Mouse (Mus musculus) olfactory bulb, adult 2 months (tissue): Measurements from ENCODE around the gene Cib2.

ENCODE experiments used
- CTCF ChIP-seq: fragments of 200-500 bp; IDR thresholded peaks from 2 replicates; pipeline ENCODE4 v1.5.1; 2012; ENCODE audit warnings: low read depth, mild to moderate bottlenecking, low read length, moderate library complexity; ENCODE audit not compliant: insufficient read depth
- POLR2A ChIP-seq: fragments of 200-500 bp; IDR thresholded peaks from 2 replicates; pipeline ENCODE4 v1.6.1; 2012; ENCODE audit warnings: mild to moderate bottlenecking, low read depth, low read length, moderate library complexity; ENCODE audit not compliant: insufficient read depth

DNA sequence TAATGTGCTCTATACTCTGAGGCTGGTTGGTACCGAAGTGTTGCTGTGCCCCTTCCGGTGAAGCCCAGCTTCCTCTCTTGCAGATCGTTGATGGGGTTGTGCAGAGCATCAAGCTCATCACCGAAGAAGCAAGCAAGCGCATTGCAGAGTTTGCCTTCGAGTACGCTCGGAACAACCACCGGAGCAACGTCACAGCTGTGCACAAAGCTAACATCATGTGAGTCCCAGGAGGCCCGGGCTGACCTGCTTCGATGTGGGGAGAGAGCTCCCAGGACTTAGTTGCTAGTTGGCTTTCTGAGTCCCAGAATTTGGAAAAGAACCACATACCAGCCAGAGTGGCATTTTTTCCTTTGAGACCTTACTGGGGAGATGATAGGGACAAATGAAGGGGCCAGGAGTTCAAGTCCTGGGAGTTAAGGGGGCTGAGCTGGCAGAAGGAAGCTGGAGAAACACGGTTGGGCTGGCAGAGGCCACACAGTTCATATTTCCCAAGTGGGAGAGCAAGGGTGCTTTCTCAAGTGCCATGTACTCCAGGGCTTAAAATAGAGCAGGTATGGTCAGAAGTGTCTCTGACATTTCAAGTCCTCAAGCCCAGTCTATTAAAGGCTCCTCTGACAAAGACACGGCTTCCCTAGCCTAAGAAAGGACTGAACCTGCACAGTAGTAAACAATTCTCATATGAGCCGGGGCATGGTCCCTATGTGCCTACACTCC is 36.9 kb upstream of the Cib2 start:
- TF ChIP-seq POLR2A: no peak
- TF ChIP-seq CTCF: no peak
